Mouse (Mus musculus) MEL (cell line): ENCODE results near the gene Gmeb2.

Source experiments
- MEF2A ChIP-seq: IDR thresholded peaks from 2 replicates; pipeline ENCODE4 v1.6.1; 2014; ENCODE audit warnings: low read depth, mild to moderate bottlenecking, inconsistent platforms, low read length, improper control_type of control experiment; ENCODE audit not compliant: poor library complexity, insufficient replicate concordance, severe bottlenecking; ENCODE audit errors: extremely low read depth
- POLR2A ChIP-seq, 2 experiments: IDR thresholded peaks; 2 replicates each; pipeline ENCODE4 v1.6.1; 2011 to 2012; ENCODE audit warnings: low read length in 2 of 2, mild to moderate bottlenecking in 2 of 2, control low read depth in 1 of 2, improper control_type of control experiment in 1 of 2, low read depth in 1 of 2, moderate library complexity in 1 of 2; ENCODE audit not compliant: control insufficient read depth in 1 of 2, insufficient read depth in 1 of 2, poor library complexity in 1 of 2

- TF ChIP-seq MEF2A (no peak), POLR2A (IDR thresholded peaks at IDR 0.05; ENCODE audit: control insufficient read depth in 1 of 2, insufficient read depth in 1 of 2, low read depth in 1 of 2, low read length in 2 of 2, poor library complexity in 1 of 2) (no peak)
Observed at GRCm38 (mm10) chr2:181220361-181220760, 67.5 kb downstream of the Gmeb2 start.
